Mouse (Mus musculus) CD4-positive, CD25-positive, alpha-beta regulatory T cell, adult 4 months (primary cell): ENCODE data around the gene Trappc6a. TPM values are rescaled to one million over a fixed set of nuclear protein-coding genes. Genes with fewer than 3 reads are reported as not detected.

ENCODE experiments used
- ATAC-seq: one replicate; pipeline ENCODE4 v1.8.0; 2017
- polyA plus RNA-seq, 2 experiments: library from polyadenylated mRNA; unstranded; fragments of 100-300 nt; shearing (Covaris generic); gene quantifications; one replicate each; pipeline ENCODE4 v1.2.1; 2017

The Trappc6a gene
- polyA plus RNA-seq: 10 to 100 TPM; 45.8 to 50.7 TPM

DNA sequence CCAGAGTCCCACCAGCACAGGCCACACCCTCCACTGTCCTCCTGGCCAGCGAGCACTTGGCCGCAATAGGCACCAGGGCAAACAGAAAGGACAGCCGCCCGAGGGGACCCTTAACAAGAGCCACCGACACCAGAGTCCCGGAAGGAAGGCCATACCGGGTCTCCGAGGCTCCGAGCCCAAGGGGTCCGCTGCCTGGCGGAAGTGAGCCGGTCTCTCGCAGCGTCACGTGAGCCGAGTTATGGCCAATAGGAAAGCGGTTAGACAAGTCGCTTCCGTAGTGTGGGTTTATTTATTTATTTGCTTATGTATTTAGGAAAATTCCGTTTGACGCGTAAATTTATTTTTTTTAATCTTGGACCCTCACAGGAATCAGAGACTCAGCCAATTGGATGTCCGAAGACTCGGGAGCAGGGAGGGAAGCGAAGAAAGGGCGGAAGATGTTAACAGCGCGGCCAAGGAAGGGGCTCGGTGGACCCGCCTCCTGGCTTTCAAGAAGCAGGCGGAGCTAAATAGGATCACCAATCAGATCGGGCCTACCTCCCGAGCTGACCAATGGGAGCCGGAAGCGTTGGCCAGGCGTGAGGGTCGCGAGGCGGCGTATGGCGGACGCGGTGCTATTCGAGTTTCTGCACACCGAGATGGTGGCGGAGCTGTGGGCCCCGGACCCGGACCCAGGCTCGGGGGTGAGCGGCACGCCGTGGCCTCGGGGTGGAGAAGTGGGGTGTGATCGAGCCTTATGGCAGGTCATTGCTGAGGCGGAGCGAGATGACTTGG lies at the start of gene Trappc6a, which contains the start of gene Bloc1s3:
TSS of gene Trappc6a (plus strand) at position 246 of the 774 bp plus-strand sequence.
TSS of gene Bloc1s3 (minus strand) at position 218 of the 774 bp plus-strand sequence.
- peak; percentile 94 for ATAC-seq

DNA sequence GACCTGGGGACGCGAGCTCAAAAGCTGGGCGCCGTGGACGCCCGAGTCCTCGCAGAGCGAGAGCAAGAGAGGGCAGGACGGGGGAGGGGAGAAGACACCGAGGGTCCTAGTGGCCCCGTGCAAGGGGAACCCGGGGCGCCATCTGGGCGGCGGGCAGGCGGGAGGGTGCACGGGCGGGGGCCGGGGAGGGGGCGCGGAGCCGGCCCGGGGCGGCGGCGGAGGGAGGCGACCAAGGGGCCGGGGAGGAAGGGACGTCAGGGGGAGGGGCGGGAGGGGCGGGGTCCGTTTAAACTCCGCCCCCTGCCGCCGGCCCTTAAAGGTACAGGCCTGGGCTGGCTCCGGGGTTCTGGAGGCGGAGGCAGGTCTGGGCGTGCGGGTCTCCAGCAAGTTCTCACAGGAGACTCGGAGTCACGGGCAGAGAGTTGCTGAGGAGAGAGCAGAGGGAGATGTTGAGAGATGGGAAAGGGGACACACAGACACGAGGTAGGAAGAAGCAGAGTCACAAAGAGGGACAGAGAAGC lies 49.5 kb upstream of the Trappc6a start, which contains the start of gene Mark4:
TSS of gene Mark4 (minus strand) at position 231 of the 521 bp plus-strand sequence.
- peak; percentile 76 for ATAC-seq

DNA sequence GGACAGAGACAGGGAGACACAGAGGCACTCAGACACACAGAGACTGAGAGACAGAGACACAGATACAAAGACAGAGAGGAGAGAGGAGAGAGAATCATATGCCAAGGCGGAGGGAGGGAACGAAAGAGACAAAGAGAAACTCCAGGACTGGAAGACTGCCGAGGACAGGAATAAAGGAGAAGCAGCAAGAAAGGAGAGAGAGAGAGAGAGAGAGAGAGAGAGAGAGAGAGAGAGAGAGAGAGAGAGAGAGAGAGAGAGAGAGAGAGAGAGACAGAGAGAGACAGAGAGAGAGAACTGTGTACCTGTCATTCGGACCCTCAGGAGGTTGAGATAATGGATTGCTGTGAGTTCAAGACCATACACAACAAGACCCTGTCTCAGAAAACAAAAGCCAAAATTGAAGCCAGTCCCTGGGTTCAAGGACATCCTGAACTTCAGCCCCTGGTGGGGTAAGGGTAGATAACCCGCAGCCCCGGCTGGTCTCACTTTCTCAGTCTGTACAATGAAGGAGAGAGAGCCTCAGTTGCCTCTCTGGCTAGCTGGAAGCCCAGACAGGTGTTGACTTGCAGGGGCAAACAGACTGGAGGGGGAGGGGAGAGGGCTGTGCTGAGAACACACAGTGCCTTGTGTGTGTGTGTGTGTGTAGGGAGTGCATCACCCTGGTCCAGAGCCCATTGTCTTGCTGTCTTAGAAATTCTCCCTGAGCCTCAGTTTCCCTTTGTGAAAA lies 48.9 kb upstream of the Trappc6a start:
- ATAC-seq: no peak

DNA sequence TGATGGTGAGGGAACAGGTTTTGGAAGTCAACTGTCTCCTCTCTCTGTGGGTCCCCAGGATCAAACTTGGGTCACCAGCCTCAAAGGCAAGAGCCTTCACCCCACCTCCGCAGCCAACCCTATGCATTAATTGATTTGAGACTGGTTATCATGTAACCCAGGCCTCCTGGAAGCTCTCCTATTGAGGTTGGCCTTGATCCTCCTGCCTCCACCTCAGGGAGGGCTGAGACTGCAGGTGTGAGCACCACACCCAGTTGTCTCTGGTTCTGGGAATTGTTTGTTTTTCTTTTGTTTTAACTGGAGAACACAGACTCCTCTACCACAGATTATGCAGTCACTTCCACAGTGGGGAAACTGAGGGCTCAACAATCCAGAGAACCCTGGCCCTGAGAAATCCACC lies 47.7 kb upstream of the Trappc6a start:
- no peak for ATAC-seq

DNA sequence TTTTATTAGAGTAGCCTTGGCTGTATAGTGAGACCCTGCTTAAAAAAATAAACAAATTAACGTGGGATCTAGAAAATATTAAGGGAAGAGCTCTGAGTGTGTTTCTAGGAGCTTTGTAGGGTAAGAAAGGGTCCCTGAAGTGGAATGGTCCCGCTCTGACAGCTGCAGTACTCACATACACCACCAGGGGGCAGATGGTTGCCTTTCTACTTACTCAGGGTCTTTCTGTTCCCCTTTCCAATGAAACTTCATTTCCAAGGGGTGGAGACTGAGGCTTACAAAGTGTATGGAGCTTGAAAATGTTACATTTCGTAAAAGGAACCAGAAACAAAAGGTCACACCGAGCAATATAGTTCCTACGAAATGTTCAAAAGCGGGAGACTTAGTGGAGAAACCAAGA lies 46.7 kb upstream of the Trappc6a start:
- ATAC-seq: no peak

DNA sequence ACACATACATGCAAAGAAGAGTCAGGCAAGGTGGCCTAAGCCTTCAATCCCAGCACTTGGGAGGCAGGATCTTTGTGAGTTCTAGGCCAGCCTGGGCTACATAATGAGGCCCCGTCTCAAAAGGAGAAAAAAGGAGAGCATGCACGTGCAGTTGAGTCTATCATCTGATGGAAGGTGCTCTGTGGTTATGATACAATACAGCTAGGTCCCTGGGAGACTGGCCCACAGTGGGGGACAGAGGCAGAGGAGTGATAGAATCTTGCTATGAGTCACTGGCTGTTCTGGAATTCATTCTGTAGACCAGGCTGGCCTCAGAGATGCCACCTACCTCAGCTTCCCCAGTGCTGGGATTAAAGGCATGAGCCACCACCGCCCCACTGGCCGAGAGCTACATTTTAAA lies 45.8 kb upstream of the Trappc6a start:
- no peak for ATAC-seq

DNA sequence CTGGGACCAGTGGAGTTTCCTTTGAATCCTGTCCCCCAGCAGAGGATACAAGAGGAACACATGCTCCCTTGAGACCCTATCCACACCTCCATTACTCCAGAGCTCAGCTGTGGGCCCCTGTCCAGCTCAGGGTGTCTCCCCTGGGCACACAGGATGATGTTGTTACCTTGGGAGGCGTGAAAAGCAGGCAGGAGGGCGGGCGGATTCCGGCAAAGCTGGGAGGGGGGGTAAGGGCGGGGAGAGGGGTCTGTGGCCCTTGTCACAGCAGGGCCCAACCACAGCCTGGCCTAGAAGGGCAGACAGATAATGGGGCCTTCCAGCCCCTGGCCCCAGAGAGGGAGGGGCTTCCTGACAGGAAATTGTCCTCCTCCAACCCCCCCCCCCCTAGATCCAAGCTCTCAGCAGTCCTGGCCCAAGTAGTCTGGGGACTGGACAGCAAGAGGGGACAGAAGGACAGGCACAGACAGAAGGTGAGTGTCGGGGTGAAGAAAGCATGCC lies 45.3 kb upstream of the Trappc6a start, which contains the start of gene Exoc3l2:
TSS of gene Exoc3l2 (plus strand) at position 448 of the 498 bp plus-strand sequence.
- ATAC-seq: no peak

- no peak for ATAC-seq
These were observed 43.6 kb upstream of the Trappc6a start for GRCm38 (mm10) chr7:19464367-19465307.

GRCm38 (mm10) chr7:19466602-19467145 lies 41.5 kb upstream of the Trappc6a start:
- no peak for ATAC-seq

GRCm38 (mm10) chr7:19467638-19468037 lies 40.6 kb upstream of the Trappc6a start:
- no peak for ATAC-seq

DNA sequence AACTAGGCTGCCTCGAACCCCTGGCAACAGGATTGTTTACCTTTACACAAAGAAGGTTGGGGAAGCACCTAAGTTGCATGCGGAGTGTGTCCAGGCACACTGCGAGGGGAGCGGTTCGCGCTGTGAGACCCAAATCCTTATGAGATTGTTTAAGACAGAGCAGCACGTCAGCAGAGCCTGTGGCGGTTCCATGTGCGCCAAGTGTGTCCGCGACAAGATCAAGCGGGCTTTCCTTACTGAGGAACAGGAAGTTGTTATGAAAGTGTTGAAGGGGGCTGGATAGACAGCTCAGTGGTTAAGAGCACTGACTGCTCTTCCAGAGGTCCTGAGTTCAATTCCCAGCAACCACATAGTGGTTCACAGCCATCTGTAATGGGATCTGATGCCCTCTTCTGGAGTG lies 39.9 kb upstream of the Trappc6a start:
- no peak for ATAC-seq

- no peak for ATAC-seq
These were observed 38.8 kb upstream of the Trappc6a start for GRCm38 (mm10) chr7:19469404-19469803.

GRCm38 (mm10) chr7:19470308-19470707 lies 37.9 kb upstream of the Trappc6a start:
- no peak for ATAC-seq

GRCm38 (mm10) chr7:19472403-19472802 lies 35.8 kb upstream of the Trappc6a start:
- ATAC-seq: no peak

DNA sequence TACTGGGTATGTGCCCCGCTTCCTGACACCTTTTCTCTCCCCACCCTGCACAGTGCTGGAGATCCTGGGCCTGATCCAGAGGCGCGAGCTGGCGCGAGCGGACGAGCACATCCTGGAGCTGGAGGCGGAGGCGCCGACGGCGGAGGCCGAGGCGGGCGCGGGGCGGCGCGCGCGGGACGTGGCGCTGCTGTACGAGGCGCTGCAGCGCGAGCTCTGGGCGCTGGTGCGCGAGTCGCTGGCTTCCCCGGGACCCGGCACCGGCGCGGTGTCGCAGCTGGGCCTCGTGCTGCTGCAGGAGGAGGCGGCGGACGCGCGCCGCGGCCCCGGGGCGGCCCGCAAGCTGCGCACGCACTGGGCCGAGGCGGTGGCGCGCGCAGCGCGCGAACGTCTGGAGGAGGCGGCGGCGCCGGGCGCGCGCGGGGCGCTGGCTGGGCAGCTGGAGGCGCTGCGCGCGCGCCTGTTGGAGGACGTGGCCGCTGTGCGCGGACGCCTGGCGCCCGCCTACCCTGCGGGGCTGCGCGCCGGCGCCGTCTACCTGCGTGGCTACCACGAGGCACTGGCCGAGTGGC lies 34.2 kb upstream of the Trappc6a start:
- ATAC-seq: peak; percentile 32

DNA sequence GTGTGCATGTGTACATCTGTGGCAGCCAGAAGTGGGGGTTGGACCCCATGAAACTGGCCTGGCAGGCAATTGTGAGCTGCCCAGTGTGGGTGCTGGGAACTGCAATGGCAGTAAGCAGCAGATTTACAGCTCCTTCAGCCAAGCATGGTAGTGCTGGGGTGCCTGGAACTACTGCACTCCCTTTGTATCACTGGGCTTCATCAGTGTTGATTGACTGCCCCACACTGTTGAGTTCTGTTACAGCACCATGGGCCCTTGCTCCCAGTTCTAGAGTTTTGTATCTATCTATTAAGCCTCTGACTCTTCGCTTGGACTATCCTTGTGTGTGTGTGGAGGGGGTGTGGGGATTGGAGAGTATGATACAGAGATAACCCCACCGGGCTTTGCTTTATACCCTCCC lies 31.1 kb upstream of the Trappc6a start:
- ATAC-seq: no peak

DNA sequence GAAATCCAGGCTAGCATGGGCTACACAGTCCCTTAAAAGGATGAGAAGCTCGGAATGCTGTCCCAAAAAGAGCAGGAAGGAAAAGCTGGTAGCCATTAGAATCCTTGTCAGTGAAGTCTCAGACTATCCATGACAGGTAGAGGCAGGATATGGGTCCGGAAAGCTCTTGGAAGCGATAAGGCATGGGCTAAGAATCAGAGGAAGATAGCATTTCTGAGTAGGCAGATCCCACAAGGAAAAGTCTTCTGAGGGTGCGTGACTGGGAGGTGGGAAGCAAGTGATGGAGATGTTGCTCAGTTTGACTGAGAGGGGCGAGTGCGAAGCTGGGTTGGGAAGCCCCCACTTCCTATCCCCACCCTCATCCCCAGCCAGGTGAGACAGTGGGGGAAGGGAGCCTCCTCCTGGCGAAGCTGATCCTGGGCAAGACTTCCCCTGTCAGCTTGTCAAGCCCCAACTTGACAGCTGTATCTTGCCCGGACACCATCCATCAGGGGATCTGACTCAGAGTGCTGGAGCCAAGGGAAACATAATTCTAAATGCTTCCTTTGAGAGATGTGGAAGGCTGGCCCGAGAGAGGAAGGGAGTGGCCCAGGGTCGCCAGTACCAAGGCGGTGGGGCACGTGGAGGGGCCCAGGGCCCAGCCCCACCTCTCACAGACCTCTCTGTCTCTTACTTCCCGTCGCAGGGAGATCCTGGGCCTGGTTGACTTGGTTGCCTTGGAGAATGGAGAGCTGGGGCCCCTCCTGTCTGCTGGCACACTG lies 30.4 kb upstream of the Trappc6a start:
- ATAC-seq: no peak

DNA sequence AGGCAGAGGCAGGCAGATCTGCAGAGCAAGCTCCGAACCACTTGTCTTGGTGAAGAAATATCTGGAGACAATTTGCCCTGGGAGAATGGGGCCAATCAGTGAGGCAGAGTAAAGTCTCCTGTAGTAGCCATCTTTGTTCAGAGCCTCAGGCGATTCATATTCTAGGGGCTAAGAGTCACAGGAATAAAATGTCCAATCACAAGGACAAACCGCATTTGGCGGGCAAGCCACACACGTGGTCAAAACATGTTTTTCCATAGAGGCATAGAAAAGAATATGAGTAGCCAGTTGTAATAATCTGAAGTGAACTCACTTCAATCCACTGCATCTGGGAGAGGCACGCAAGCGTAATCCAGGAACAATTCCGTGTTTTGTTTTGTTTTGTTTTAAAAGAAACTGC lies 24.9 kb upstream of the Trappc6a start:
- no peak for ATAC-seq

GRCm38 (mm10) chr7:19485488-19485887 lies 22.7 kb upstream of the Trappc6a start:
- no peak for ATAC-seq

DNA sequence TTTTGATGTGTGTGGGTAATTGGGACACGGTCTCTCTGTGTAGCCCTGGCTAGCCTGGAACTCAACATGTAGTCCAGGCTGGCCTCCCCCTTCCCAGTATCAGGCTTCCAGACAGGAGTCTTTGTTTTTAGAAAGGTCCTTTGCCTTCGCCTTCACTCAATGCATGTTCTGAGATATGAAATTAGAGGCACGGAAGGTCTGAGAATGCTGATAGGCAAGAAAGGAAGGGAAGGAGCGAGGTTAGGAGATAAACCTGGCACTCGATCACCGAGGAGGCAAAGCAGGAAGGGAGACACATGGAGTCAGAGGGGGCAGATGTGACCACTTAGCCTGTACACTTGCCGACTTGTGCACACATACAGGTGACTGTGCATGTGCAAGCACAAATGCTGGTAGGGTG lies 21.6 kb upstream of the Trappc6a start:
- ATAC-seq: no peak

DNA sequence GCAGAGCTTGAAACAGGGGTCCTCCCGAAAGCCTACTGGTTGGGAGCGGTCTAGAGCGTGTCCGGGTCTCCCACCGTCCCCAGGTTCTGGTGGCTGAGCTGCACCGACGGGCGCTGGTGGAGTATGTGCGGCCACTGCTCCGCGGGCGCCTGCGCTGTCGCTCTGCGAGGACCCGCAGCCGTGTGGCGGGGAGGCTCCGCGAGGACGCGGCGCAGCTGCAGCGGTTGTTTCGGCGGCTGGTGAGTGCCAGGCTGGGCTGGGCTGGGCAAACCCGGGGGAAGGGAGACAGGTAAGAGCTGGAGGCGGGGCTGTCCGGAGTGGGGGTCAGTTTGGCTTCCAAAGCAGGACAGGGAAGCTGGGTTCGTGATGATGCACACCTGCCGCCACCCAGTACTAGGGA lies 18.7 kb upstream of the Trappc6a start:
- ATAC-seq: no peak
